Mouse (Mus musculus) retina, embryonic 14.5 days (tissue): ENCODE data around the gene Il34.

Experiments
- DNase-seq: peaks from one replicate; pipeline ENCODE4 v3.0.0-alpha.2; 2015; ENCODE audit warnings: low spot score

Gene Il34

GRCm38 (mm10) chr8:110738591-110739195, 67.0 kb downstream of the Il34 start:
- no peak for DNase-seq

GRCm38 (mm10) chr8:110733036-110733435, 72.7 kb downstream of the Il34 start:
- no peak for DNase-seq

GRCm38 (mm10) chr8:110731346-110731859, 74.3 kb downstream of the Il34 start:
- no peak for DNase-seq

- peak; percentile 89 for DNase-seq
Observed at GRCm38 (mm10) chr8:110726893-110727292, 78.8 kb downstream of the Il34 start.

- DNase-seq = no peak
Observed at GRCm38 (mm10) chr8:110725084-110725838, 80.5 kb downstream of the Il34 start.

- no peak for DNase-seq
Observed at GRCm38 (mm10) chr8:110724493-110724892, 81.2 kb downstream of the Il34 start.

GRCm38 (mm10) chr8:110722414-110723011, 83.2 kb downstream of the Il34 start:
- no peak for DNase-seq

GRCm38 (mm10) chr8:110721606-110722413, 83.9 kb downstream of the Il34 start:
- DNase-seq = no peak

- peak; percentile 87 for DNase-seq
Observed at GRCm38 (mm10) chr8:110720685-110721598, 84.8 kb downstream of the Il34 start, which contains the start of gene Mtss1l. Gene Mtss1l, plus strand, starts transcription at chr8:110721476.

GRCm38 (mm10) chr8:110719898-110720653, 85.6 kb downstream of the Il34 start:
- DNase-seq = no peak

- no peak for DNase-seq
Observed at GRCm38 (mm10) chr8:110718969-110719670, 86.6 kb downstream of the Il34 start.

GRCm38 (mm10) chr8:110718209-110718968, 87.3 kb downstream of the Il34 start:
- DNase-seq = no peak

GRCm38 (mm10) chr8:110717131-110717530, 88.6 kb downstream of the Il34 start:
- DNase-seq = no peak

GRCm38 (mm10) chr8:110716075-110716474, 89.6 kb downstream of the Il34 start:
- no peak for DNase-seq

- no peak for DNase-seq
Observed at GRCm38 (mm10) chr8:110714827-110715519, 90.8 kb downstream of the Il34 start.

- DNase-seq = no peak
Observed at GRCm38 (mm10) chr8:110713073-110713472, 92.7 kb downstream of the Il34 start.

- no peak for DNase-seq
Observed at GRCm38 (mm10) chr8:110711271-110711934, 94.3 kb downstream of the Il34 start.

- DNase-seq = peak; percentile 50
Observed at GRCm38 (mm10) chr8:110710593-110710992, 95.1 kb downstream of the Il34 start.
